Mouse (Mus musculus): ENCODE measurements at regions not wholly inside any gene's neighbourhood (a gene's known extent, or its start where the extent isn't known, plus 50 kb on each side); places are given as distances from the start of the nearest gene placed in this dataset.
A peak's percentile ranks its signal among the peaks of the same experiment; 100 is the strongest.

- no peaks in the 10 kb centered on the region for H3K27me3 ChIP-seq (replicated peaks)
- no peak overlapping the region for H3K4me3 ChIP-seq (replicated peaks)
- H3K9ac ChIP-seq = no peak overlapping the region
- no peak for ATAC-seq
- H3K4me2 ChIP-seq (replicated peaks) = no peak overlapping the region
- H3K4me1 ChIP-seq (replicated peaks) = no peaks in the 10 kb centered on the region
- no peaks in the 10 kb centered on the region for H3K9me3 ChIP-seq
- WGBS = 82% methylated on average over 4 of the region's 4 CpGs
- no peak overlapping the region for H3K27ac ChIP-seq
- H3K36me3 ChIP-seq = no peaks in the 10 kb centered on the region
Observed at GRCm38 (mm10) chr3:66510455-66510854, 213.8 kb upstream of the Veph1 start.

- no peaks in the 10 kb centered on the region for H3K36me3 ChIP-seq
- no peaks in the 10 kb centered on the region for H3K9me3 ChIP-seq
- no peaks in the 10 kb centered on the region for H3K4me1 ChIP-seq (replicated peaks)
- no peak overlapping the region for H3K4me2 ChIP-seq (replicated peaks)
- ATAC-seq = no peak
- no peak overlapping the region for H3K27ac ChIP-seq
- no peaks in the 10 kb centered on the region for H3K27me3 ChIP-seq (replicated peaks)
- H3K4me3 ChIP-seq (replicated peaks) = no peak overlapping the region
- H3K9ac ChIP-seq = no peak overlapping the region
Observed at GRCm38 (mm10) chr3:66506125-66506524, 209.5 kb upstream of the Veph1 start.

GRCm38 (mm10) chr3:66505476-66506076 is 208.9 kb upstream of the Veph1 start:
- H3K27ac ChIP-seq = no peak overlapping the region
- H3K4me3 ChIP-seq (replicated peaks) = no peak overlapping the region
- ATAC-seq = no peak
- no peak overlapping the region for H3K4me2 ChIP-seq (replicated peaks)
- H3K4me1 ChIP-seq (replicated peaks) = no peaks in the 10 kb centered on the region
- H3K9ac ChIP-seq = no peak overlapping the region
- 81% methylated on average over 6 of the region's 6 CpGs for WGBS
- no peaks in the 10 kb centered on the region for H3K27me3 ChIP-seq (replicated peaks)
- no peaks in the 10 kb centered on the region for H3K36me3 ChIP-seq
- no peaks in the 10 kb centered on the region for H3K9me3 ChIP-seq

GRCm38 (mm10) chr3:66504717-66505116 is 208.1 kb upstream of the Veph1 start:
- Histone ChIP-seq H3K4me1 (replicated peaks) (no peaks in the 10 kb centered on the region), H3K4me2 (replicated peaks) (no peak overlapping the region), H3K36me3 (no peaks in the 10 kb centered on the region), H3K27me3 (replicated peaks) (no peaks in the 10 kb centered on the region), H3K9ac (no peak overlapping the region), H3K9me3 (no peaks in the 10 kb centered on the region), H3K4me3 (replicated peaks) (no peak overlapping the region), H3K27ac (no peak overlapping the region)
- WGBS = 76% methylated on average over 6 of the region's 6 CpGs
- ATAC-seq = no peak

DNA sequence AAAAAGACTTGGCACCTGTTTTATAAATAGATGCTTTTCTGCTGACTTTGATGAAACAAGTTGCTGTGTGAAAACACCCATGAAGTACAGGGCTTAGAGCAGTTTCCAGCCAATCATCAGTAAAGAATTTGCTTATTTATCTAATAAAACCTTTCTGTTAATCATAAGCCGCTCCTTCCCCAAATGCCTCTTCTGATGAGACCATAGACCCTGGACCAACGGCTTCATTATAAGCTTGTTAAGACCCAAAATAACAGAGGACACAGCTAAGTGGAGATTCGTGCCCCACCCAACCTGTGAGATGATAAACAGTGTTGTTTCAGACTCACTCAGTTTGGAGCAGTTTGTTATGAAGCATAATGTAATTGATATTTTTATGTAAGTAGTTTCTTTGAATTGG is 207.0 kb upstream of the Veph1 start:
- Histone ChIP-seq H3K4me1 (replicated peaks) (no peaks in the 10 kb centered on the region), H3K36me3 (no peaks in the 10 kb centered on the region), H3K4me2 (replicated peaks) (no peak overlapping the region), H3K27me3 (replicated peaks) (no peaks in the 10 kb centered on the region), H3K27ac (no peak overlapping the region), H3K4me3 (replicated peaks) (no peak overlapping the region), H3K9me3 (no peaks in the 10 kb centered on the region), H3K9ac (no peak overlapping the region)
- 82% methylated on average over 3 of the region's 3 CpGs for WGBS
- no peak for ATAC-seq

DNA sequence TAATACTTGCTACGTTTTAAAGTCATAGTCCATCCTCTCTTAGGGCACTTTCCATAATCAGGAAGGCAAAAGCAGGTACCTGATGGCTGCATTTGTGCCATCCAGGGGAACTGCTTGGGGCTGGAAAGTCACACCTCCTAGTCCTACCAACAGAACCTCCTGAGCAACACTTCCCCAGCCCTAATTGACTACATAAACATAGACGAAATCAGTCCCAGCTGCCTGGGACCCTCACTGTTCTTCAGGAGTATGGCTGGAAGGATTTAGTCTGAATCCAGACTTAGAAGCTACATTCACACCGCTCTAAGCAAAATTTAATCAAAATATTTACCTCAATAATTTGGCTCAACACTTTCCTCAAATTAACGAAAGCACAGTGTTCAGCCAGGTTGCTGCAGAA is 205.2 kb upstream of the Veph1 start:
- Histone ChIP-seq H3K9me3 (no peaks in the 10 kb centered on the region), H3K9ac (no peak overlapping the region), H3K27me3 (replicated peaks) (no peaks in the 10 kb centered on the region), H3K4me3 (replicated peaks) (no peak overlapping the region), H3K27ac (no peak overlapping the region), H3K4me2 (replicated peaks) (no peak overlapping the region), H3K36me3 (no peaks in the 10 kb centered on the region), H3K4me1 (replicated peaks) (no peaks in the 10 kb centered on the region)
- 73% methylated on average over 4 of the region's 4 CpGs for WGBS
- ATAC-seq = no peak

GRCm38 (mm10) chr3:66494442-66495113 is 197.9 kb upstream of the Veph1 start:
- no peak overlapping the region for H3K4me2 ChIP-seq (replicated peaks)
- H3K4me3 ChIP-seq (replicated peaks) = no peak overlapping the region
- H3K9ac ChIP-seq = no peak overlapping the region
- H3K36me3 ChIP-seq = no peaks in the 10 kb centered on the region
- no peaks in the 10 kb centered on the region for H3K4me1 ChIP-seq (replicated peaks)
- 69% methylated on average over 2 of the region's 2 CpGs for WGBS
- no peak overlapping the region for H3K27ac ChIP-seq
- H3K9me3 ChIP-seq = no peaks in the 10 kb centered on the region
- ATAC-seq = no peak
- no peaks in the 10 kb centered on the region for H3K27me3 ChIP-seq (replicated peaks)

DNA sequence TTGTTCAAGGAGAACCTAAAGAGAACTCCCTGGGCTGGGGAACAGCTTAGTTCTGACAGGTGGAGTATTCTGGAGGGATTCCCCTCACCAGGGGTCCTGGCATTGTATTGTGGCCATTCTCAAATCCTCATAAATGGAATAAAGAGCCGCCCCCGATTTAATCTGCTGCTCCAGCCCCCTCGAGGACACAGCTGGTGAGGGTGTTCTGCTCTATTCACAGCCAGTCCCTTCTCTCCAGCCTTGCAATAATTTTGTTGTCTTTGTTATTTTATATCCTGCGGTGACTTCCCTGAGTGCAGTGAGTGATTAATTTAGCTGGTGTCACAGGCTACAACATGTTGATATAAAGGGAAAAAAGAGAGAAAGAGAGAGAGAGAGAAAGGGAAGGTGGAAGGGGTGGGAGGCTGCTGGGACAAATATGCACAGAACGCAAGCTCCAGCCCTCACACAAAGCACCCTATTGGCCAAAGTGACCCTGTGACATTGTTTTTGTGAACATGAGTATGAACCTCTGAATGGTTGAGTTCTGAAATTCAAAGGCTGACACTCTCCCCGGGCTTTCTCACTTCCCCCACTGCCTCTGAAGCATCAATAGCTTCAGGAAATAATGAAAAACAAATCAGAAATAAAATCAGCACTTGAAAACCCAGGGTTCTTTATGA is 194.2 kb upstream of the Veph1 start:
- H3K27me3 ChIP-seq (replicated peaks) = no peaks in the 10 kb centered on the region
- no peaks in the 10 kb centered on the region for H3K4me1 ChIP-seq (replicated peaks)
- H3K36me3 ChIP-seq = no peaks in the 10 kb centered on the region
- no peaks in the 10 kb centered on the region for H3K9me3 ChIP-seq
- H3K4me2 ChIP-seq (replicated peaks) = no peak overlapping the region
- 65% methylated on average over 6 of the region's 6 CpGs for WGBS
- no peak for ATAC-seq
- H3K27ac ChIP-seq = no peak overlapping the region
- H3K9ac ChIP-seq = no peak overlapping the region
- no peak overlapping the region for H3K4me3 ChIP-seq (replicated peaks)

DNA sequence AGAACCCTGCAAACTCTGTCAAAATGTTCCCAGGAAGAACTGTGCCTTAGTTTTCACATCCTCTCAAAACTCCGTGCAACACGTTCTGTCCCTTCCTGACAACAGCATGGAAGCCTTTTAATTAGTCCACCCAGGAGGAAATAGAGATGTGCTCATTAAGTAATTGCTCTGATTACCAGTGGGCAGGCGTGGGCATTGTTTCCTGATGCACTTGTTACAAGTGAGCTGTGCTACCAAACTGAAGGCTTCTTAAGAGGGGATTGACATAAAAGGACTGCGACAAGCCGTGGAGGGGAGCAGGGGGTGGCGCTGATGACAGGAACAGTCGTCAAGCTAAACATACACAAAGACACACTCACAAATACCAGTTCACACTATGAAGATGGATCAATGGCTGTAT is 192.1 kb upstream of the Veph1 start:
- Histone ChIP-seq H3K4me1 (replicated peaks) (no peaks in the 10 kb centered on the region), H3K9ac (no peak overlapping the region), H3K27me3 (replicated peaks) (no peaks in the 10 kb centered on the region), H3K9me3 (no peaks in the 10 kb centered on the region), H3K36me3 (no peaks in the 10 kb centered on the region), H3K4me3 (replicated peaks) (no peak overlapping the region), H3K4me2 (replicated peaks) (no peak overlapping the region), H3K27ac (no peak overlapping the region)
- ATAC-seq = no peak
- whole genome bisulfite sequencing = 84% methylated on average over 7 of the region's 7 CpGs

GRCm38 (mm10) chr3:66486658-66487057 is 190.0 kb upstream of the Veph1 start:
- no peak overlapping the region for H3K9ac ChIP-seq
- no peak overlapping the region for H3K4me2 ChIP-seq (replicated peaks)
- no peak; the same call in 1 of the 2 replicates for ATAC-seq
- no peaks in the 10 kb centered on the region for H3K27me3 ChIP-seq (replicated peaks)
- H3K4me1 ChIP-seq (replicated peaks) = no peaks in the 10 kb centered on the region
- H3K9me3 ChIP-seq = no peaks in the 10 kb centered on the region
- no peak overlapping the region for H3K4me3 ChIP-seq (replicated peaks)
- no peak overlapping the region for H3K27ac ChIP-seq
- H3K36me3 ChIP-seq = no peaks in the 10 kb centered on the region

DNA sequence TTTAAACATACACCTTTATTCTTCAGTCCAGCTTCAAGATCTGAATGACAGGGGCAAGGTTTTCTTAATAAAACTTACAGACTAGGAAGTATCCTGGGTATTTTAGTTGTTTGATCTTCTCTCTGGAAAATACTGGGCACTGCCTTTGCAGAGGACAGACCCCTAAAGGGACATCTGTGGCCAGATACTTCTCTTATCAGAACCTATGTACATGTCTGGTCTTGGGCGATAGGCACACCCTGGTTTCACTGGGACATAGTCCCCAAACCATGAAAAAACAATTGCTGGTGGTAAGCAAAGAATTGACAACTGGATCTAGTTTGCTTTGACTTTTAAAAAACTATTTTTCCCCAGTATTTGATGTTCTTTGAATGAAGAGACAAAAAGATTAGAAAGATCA is 189.5 kb upstream of the Veph1 start:
- Histone ChIP-seq H3K4me3 (replicated peaks) (no peak overlapping the region), H3K9me3 (no peaks in the 10 kb centered on the region), H3K27ac (no peak overlapping the region), H3K27me3 (replicated peaks) (no peaks in the 10 kb centered on the region), H3K36me3 (no peaks in the 10 kb centered on the region), H3K4me2 (replicated peaks) (no peak overlapping the region), H3K4me1 (replicated peaks) (no peaks in the 10 kb centered on the region), H3K9ac (no peak overlapping the region)
- WGBS = 70% methylated on average over 1 of the region's 1 CpGs
- peak; percentile 65; the same call in 1 of the 2 replicates for ATAC-seq

DNA sequence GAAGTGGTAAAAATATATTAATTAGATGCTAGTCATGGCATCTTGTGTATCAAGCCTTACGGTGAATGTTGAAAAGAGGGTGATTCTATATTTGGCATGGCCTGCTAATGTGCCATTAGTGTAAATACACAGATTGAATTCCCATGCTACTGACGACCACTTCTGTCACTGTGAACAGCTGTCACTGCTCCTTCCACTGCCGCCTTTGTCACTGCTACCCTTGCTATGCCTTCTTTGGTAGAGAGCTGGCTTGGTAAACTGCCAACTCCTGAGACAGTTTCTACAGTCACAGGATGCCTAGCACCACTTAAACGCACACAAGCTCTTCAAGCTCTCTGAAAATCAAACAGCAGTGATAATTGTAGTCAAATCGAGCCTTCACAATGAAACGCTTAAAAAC is 184.1 kb upstream of the Veph1 start:
- no peaks in the 10 kb centered on the region for H3K27me3 ChIP-seq (replicated peaks)
- no peaks in the 10 kb centered on the region for H3K9me3 ChIP-seq
- H3K4me1 ChIP-seq (replicated peaks) = no peaks in the 10 kb centered on the region
- no peak overlapping the region for H3K27ac ChIP-seq
- ATAC-seq = no peak
- 55% methylated on average over 6 of the region's 6 CpGs for WGBS
- H3K9ac ChIP-seq = no peak overlapping the region
- H3K4me3 ChIP-seq (replicated peaks) = no peak overlapping the region
- no peaks in the 10 kb centered on the region for H3K36me3 ChIP-seq
- H3K4me2 ChIP-seq (replicated peaks) = no peak overlapping the region

GRCm38 (mm10) chr3:66479266-66479665 is 182.6 kb upstream of the Veph1 start:
- no peak overlapping the region for H3K27ac ChIP-seq
- H3K27me3 ChIP-seq (replicated peaks) = no peaks in the 10 kb centered on the region
- WGBS = 35% methylated on average over 4 of the region's 4 CpGs
- H3K9ac ChIP-seq = no peak overlapping the region
- no peaks in the 10 kb centered on the region for H3K4me1 ChIP-seq (replicated peaks)
- ATAC-seq = no peak
- H3K9me3 ChIP-seq = no peaks in the 10 kb centered on the region
- no peak overlapping the region for H3K4me2 ChIP-seq (replicated peaks)
- no peak overlapping the region for H3K4me3 ChIP-seq (replicated peaks)
- no peaks in the 10 kb centered on the region for H3K36me3 ChIP-seq
